Mouse (Mus musculus) hindbrain, postnatal 0 days (tissue): ENCODE measurements around the gene Casp8. TPM values are rescaled to one million over a fixed set of nuclear protein-coding genes. Genes with fewer than 3 reads are reported as not detected.

Experiments
- ATAC-seq: fragments of 200-750 bp; cut with Nextera tagmentation; 2 replicates; pipeline ENCODE4 v1.8.0; 2017; ENCODE audit warnings: mild to moderate bottlenecking, moderate TSS enrichment, moderate library complexity
- DNase-seq: peaks from one replicate; pipeline ENCODE4 v3.0.0-alpha.2; 2015; ENCODE audit warnings: low spot score
- H3K27ac ChIP-seq: fragments of 300-500 bp; sonication (generic); 2 replicates; pipeline ENCODE4 v1.5.1; 2014; ENCODE audit warnings: mild to moderate bottlenecking
- H3K27me3 ChIP-seq: fragments of 300-500 bp; sonication (generic); 2 replicates; pipeline ENCODE4 v1.6.1; 2014; ENCODE audit warnings: low read length, mixed read lengths; ENCODE audit not compliant: insufficient read depth
- H3K36me3 ChIP-seq: fragments of 300-500 bp; sonication (generic); 2 replicates; pipeline ENCODE4 v1.6.1; 2014; ENCODE audit warnings: low read length, mixed read lengths; ENCODE audit not compliant: insufficient read depth
- H3K4me1 ChIP-seq: fragments of 300-500 bp; sonication (generic); 2 replicates; pipeline ENCODE4 v1.6.1; 2014; ENCODE audit warnings: antibody characterized with exemption, low read length, mixed read lengths; ENCODE audit not compliant: insufficient read depth
- H3K4me2 ChIP-seq: fragments of 300-500 bp; sonication (generic); 2 replicates; pipeline ENCODE4 v1.6.1; 2014; ENCODE audit warnings: low read depth, mild to moderate bottlenecking, low read length, moderate library complexity, mixed read lengths
- H3K4me3 ChIP-seq: fragments of 300-500 bp; sonication (generic); 2 replicates; pipeline ENCODE4 v1.5.1; 2014; ENCODE audit warnings: low read length
- H3K9ac ChIP-seq: fragments of 300-500 bp; sonication (generic); replicated peaks from 2 replicates; pipeline ENCODE4 v1.6.1; 2014; ENCODE audit warnings: mild to moderate bottlenecking, low read length, moderate library complexity, mixed read lengths
- H3K9me3 ChIP-seq: fragments of 300-500 bp; sonication (generic); 2 replicates; pipeline ENCODE4 v1.6.1; 2016; ENCODE audit warnings: low read length, mixed read lengths
- CTCF ChIP-seq: IDR thresholded peaks from 2 replicates; pipeline ENCODE4 v1.5.1; 2016; ENCODE audit warnings: antibody characterized with exemption, control low read depth, low read depth
- WGBS: fragments of 180-500 bp; shearing (Covaris S2); extraction: QIAGEN DNeasy Blood & Tissue Kit; methylation state at CpG from one replicate; pipeline ENCODE4 v1.1.7; 2014; 5-methylcytosine and 5-hydroxymethylcytosine counted together
- polyA plus RNA-seq: library from polyadenylated mRNA; unstranded; fragments of >200 nt; fragmentation: Nextera tagmentation; extraction: Ambion mirVana; gene quantifications from 2 replicates; pipeline ENCODE4 v1.2.1, GENCODE M21; 2015
- total RNA-seq: library from RNA; depleted of rRNA; stranded (reverse); fragments of >200 nt; gene quantifications from 2 replicates; pipeline ENCODE4 v1.2.3, GENCODE M21; 2014

Gene Casp8
- total and polyA plus RNA-seq, 2 experiments from 2014 or later: 3.0 to 5.4 TPM

- DNase-seq (no peak), ATAC-seq (no peak)
- WGBS: 94% methylated on average over 1 of the region's 1 CpGs
- no peak overlapping the region for H3K4me3 ChIP-seq
- no peaks in the 10 kb centered on the region for H3K4me1 ChIP-seq
- no peaks in the 10 kb centered on the region for H3K9me3 ChIP-seq
- H3K9ac ChIP-seq: no peak overlapping the region
- H3K27me3 ChIP-seq: no peaks in the 10 kb centered on the region
- no peak overlapping the region for H3K4me2 ChIP-seq
- H3K36me3 ChIP-seq: no peaks in the 10 kb centered on the region
- TF ChIP-seq CTCF: no peak
- no peak overlapping the region for H3K27ac ChIP-seq
Observed at GRCm38 (mm10) chr1:58777583-58777982, 17.6 kb upstream of the Casp8 start.

GRCm38 (mm10) chr1:58778226-58778625 is 16.9 kb upstream of the Casp8 start:
- 36% methylated on average over 1 of the region's 1 CpGs for WGBS
- Histone ChIP-seq H3K4me3 (no peak overlapping the region), H3K36me3 (no peaks in the 10 kb centered on the region), H3K9ac (no peak overlapping the region), H3K4me1 (no peaks in the 10 kb centered on the region), H3K27me3 (no peaks in the 10 kb centered on the region), H3K4me2 (no peak overlapping the region), H3K27ac (no peak overlapping the region), H3K9me3 (no peaks in the 10 kb centered on the region)
- DNase-seq (no peak), ATAC-seq (no peak)
- TF ChIP-seq CTCF: no peak

DNA sequence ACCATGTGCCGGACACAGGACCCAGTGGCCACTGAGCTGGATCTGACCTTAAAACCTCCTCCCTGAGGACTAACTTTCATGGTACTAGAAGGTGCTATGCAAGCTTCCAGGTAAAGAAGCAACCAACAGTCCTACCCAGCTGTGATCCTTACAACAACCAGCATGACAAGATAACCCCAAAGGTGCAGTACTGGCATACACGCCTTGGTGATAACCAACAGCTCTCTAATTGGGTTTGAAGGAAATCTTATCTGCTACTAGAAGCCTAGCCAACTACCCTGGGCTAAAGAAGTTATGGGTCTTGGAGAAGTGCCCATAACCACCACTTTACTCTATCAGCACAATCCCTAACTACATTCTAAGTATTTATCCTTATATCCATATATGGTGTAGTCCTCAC is 8.9 kb upstream of the Casp8 start:
- Histone ChIP-seq H3K27me3 (no peaks in the 10 kb centered on the region), H3K4me1 (no peaks in the 10 kb centered on the region), H3K9me3 (no peaks in the 10 kb centered on the region), H3K36me3 (no peaks in the 10 kb centered on the region), H3K27ac (no peak overlapping the region), H3K4me3 (no peak overlapping the region), H3K4me2 (no peak overlapping the region), H3K9ac (no peak overlapping the region)
- DNase-seq (no peak), ATAC-seq (no peak)
- no peak for TF ChIP-seq CTCF
- 93% methylated on average over 2 of the region's 2 CpGs for WGBS

- H3K36me3 ChIP-seq: no peaks in the 10 kb centered on the region
- ATAC-seq: no peak
- no peaks in the 10 kb centered on the region for H3K4me1 ChIP-seq
- 95% methylated on average over 4 of the region's 4 CpGs for WGBS
- no peak for TF ChIP-seq CTCF
- no peak overlapping the region for H3K4me3 ChIP-seq
- DNase-seq: no peak
- no peak overlapping the region for H3K4me2 ChIP-seq
- H3K27me3 ChIP-seq: no peaks in the 10 kb centered on the region
- no peak overlapping the region for H3K9ac ChIP-seq
- no peak overlapping the region for H3K27ac ChIP-seq
- H3K9me3 ChIP-seq: no peaks in the 10 kb centered on the region
Observed at GRCm38 (mm10) chr1:58788410-58788809, 6.8 kb upstream of the Casp8 start.

DNA sequence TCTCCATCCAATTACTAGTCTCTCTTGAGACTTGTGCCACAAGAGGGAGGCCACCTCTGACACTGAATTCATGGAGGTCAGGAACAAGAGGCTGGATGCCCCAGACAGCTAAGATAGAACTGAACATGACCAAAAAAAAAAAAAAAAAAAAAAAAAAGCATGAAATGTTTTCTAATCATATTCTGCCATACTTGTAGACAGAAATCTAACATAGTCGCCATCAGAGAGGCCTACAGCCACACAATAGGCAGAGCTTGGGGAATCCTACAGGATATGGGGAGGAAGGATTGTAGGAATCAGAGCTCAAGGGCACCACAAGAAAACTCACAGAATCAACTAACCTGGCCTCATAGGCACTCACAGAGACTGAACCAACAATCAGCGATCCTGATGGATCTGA is 469 bp upstream of the Casp8 start:
- H3K27me3 ChIP-seq: no peaks in the 10 kb centered on the region
- H3K9me3 ChIP-seq: no peaks in the 10 kb centered on the region
- TF ChIP-seq CTCF: no peak
- DNase-seq (no peak), ATAC-seq (no peak)
- H3K4me3 ChIP-seq: no peak overlapping the region
- no peaks in the 10 kb centered on the region for H3K36me3 ChIP-seq
- WGBS: 56% methylated on average over 2 of the region's 2 CpGs
- no peak overlapping the region for H3K9ac ChIP-seq
- H3K4me1 ChIP-seq: no peaks in the 10 kb centered on the region
- H3K4me2 ChIP-seq: peak overlapping the region; percentile 78; the same call in 1 of the 2 replicates
- H3K27ac ChIP-seq: no peak overlapping the region

DNA sequence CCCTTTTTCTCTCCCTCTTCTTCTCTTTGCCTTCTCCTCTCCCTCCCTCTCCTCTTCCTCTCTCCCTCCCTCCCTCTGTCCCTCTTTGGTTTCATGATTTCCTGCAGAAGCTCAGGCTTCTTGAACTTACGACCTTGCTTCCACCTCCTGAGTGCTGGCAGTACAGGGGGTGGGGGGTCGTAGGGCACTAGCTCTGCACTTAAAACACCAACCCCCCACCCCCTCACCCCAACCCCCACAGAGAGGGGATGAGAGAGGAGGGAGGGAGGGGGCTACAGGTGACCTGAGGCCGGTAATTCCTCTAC is 837 bp downstream of the Casp8 start:
- H3K27ac ChIP-seq: 0 out of 2 replicates have a peak overlapping the region, but pooled peaks have one; percentile 59
- 11% methylated on average over 3 of the region's 3 CpGs for WGBS
- peak overlapping the region; percentile 78 for H3K4me2 ChIP-seq
- no peak for ATAC-seq
- no peak for TF ChIP-seq CTCF
- H3K4me3 ChIP-seq: peak overlapping the region; percentile 47
- H3K27me3 ChIP-seq: no peaks in the 10 kb centered on the region
- H3K9me3 ChIP-seq: no peaks in the 10 kb centered on the region
- no peaks in the 10 kb centered on the region for H3K36me3 ChIP-seq
- H3K9ac ChIP-seq: peak overlapping the region; percentile 51
- no peak for DNase-seq
- H3K4me1 ChIP-seq: no peaks in the 10 kb centered on the region

DNA sequence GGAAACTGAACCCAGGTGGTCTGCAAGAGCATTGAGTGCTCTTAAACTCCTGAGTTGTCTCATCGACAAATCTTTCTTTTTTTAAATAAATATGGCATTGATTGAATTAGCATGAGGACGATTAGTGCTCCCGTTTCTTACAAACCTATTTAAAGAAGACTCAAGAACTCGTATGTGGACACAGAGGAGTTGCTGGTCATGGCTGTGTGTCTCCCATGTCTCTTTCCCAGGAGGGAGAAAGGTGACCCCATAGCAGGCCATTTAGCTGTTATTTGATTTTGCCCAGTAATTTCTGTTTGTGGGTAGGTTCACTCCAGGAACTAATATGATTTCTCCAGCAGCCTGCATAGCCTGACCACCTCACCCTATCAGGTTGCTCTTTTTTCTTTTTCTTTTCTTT is 1.7 kb downstream of the Casp8 start:
- no peaks in the 10 kb centered on the region for H3K4me1 ChIP-seq
- H3K36me3 ChIP-seq: no peaks in the 10 kb centered on the region
- no peak for TF ChIP-seq CTCF
- no peak overlapping the region for H3K9ac ChIP-seq
- ATAC-seq: no peak
- H3K27ac ChIP-seq: no peak overlapping the region
- H3K9me3 ChIP-seq: no peaks in the 10 kb centered on the region
- H3K4me2 ChIP-seq: no peak overlapping the region
- no peak overlapping the region for H3K4me3 ChIP-seq
- H3K27me3 ChIP-seq: no peaks in the 10 kb centered on the region
- 83% methylated on average over 4 of the region's 4 CpGs for WGBS
- DNase-seq: no peak

DNA sequence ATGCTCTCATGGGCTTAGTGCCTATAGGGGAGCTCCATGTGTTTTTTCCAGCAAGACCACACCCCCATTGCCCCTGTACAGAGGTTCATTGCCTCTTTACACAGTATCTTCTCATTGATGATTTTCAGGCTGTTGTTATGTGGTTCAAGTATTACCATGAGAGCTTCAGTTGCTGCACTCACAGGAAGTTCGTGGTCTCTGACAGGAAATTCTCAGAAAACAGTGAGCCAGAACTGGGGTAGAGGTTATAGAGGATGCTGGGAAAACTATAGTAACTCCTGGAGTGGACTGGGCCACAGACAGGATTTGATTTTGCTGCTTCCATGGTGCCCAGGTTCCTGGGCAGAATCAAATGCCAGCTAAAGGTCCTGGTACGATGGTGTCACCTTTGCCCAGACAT is 2.2 kb downstream of the Casp8 start:
- no peak overlapping the region for H3K9ac ChIP-seq
- H3K4me2 ChIP-seq: no peak overlapping the region
- DNase-seq (no peak), ATAC-seq (no peak)
- WGBS: 86% methylated on average over 2 of the region's 2 CpGs
- H3K36me3 ChIP-seq: no peaks in the 10 kb centered on the region
- no peak for TF ChIP-seq CTCF
- no peaks in the 10 kb centered on the region for H3K27me3 ChIP-seq
- no peaks in the 10 kb centered on the region for H3K9me3 ChIP-seq
- no peaks in the 10 kb centered on the region for H3K4me1 ChIP-seq
- no peak overlapping the region for H3K4me3 ChIP-seq
- H3K27ac ChIP-seq: no peak overlapping the region
